Mouse (Mus musculus): ENCODE data around the gene 1700021F05Rik. TPM values are rescaled to one million over a fixed set of nuclear protein-coding genes. Genes with fewer than 3 reads are reported as not detected.

1700021F05Rik gene
- polyA plus RNA-seq, 1 experiment from 2014 or later = 84.7 TPM

DNA sequence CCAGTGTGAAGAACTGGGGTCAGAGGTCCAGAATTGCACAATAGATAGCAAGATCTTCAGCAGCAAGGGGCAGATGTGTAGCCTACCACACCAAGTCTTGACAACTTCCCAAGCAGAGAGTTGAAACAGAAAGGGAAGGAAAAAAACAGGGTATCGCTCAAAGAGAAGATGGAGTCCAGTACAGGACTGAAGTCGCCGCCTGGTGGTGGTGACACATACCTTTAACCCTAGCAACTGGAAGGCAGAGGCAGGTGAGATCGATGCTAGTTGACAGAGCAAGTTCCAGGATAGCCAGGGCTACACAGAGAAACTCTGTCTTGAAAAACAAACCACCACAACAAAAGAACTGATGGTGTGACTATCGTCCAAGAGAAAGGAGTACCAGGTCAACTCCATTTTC is 8.6 kb upstream of the 1700021F05Rik start:
- H3K36me3 ChIP-seq (ENCODE audit: insufficient read depth, low read length) = no peaks in the 10 kb centered on the region
- H3K27me3 ChIP-seq (ENCODE audit: insufficient read depth, low read length) = no peaks in the 10 kb centered on the region
- H3K9ac ChIP-seq (ENCODE audit: low read depth, low read length) = no peak overlapping the region
- TF ChIP-seq CTCF (IDR thresholded peaks at IDR 0.05; ENCODE audit: low read depth) = peak; percentile 50; the same call in 1 of the 2 replicates
- DNase-seq (ENCODE audit: low spot score) = no peak
- H3K4me1 ChIP-seq (replicated peaks; ENCODE audit: insufficient read depth, low read length) = no peaks in the 10 kb centered on the region
- ATAC-seq (replicated peaks; ENCODE audit: low FRiP score, low read depth) = no peak
- WGBS = 70% methylated on average over 5 of the region's 5 CpGs
- no peak overlapping the region for H3K4me2 ChIP-seq (ENCODE audit: low read length)
- H3K27ac ChIP-seq = no peak overlapping the region
- no peaks in the 10 kb centered on the region for H3K9me3 ChIP-seq (replicated peaks; ENCODE audit: low read length)
- no peak overlapping the region for H3K4me3 ChIP-seq (replicated peaks; ENCODE audit: low read depth, low read length)

DNA sequence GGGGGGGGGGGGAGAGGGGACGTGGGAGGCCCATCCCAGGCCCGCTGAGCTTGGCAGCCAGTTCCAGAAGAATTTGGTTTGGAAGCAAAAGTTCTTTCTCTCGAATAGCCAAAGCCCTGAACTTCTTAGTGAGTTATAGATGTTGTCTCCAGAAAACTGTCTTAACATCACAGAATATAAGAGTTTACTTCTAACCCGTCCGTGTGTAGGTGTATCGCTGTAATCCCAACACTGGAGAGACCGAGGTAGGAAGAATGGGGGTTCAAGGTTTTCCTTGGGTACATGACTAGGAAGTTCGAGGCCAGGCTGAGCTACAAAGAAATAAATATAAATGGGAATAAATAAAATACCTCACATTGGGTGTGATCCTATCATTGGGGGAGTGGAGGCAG is 355 bp upstream of the 1700021F05Rik start:
- no peak overlapping the region for H3K27ac ChIP-seq
- no peaks in the 10 kb centered on the region for H3K9me3 ChIP-seq (replicated peaks; ENCODE audit: low read length)
- 35% methylated on average over 7 of the region's 8 CpGs for WGBS
- H3K4me3 ChIP-seq (replicated peaks; ENCODE audit: low read depth, low read length) = peak overlapping the region; percentile 90; the same call in 1 of the 2 replicates
- H3K4me2 ChIP-seq (ENCODE audit: low read length) = peak overlapping the region; percentile 30
- H3K27me3 ChIP-seq (ENCODE audit: insufficient read depth, low read length) = no peaks in the 10 kb centered on the region
- H3K9ac ChIP-seq (ENCODE audit: low read depth, low read length) = no peak overlapping the region
- peaks cover 8% of the 10 kb centered on the region; the same call in 1 of the 2 replicates for H3K4me1 ChIP-seq (replicated peaks; ENCODE audit: insufficient read depth, low read length)
- ATAC-seq (replicated peaks; ENCODE audit: low FRiP score, low read depth) (peak; percentile 6; the same call in 1 of the 2 replicates), DNase-seq (ENCODE audit: low spot score) (no peak)
- no peaks in the 10 kb centered on the region for H3K36me3 ChIP-seq (ENCODE audit: insufficient read depth, low read length)
- TF ChIP-seq CTCF (IDR thresholded peaks at IDR 0.05; ENCODE audit: low read depth) = no peak

DNA sequence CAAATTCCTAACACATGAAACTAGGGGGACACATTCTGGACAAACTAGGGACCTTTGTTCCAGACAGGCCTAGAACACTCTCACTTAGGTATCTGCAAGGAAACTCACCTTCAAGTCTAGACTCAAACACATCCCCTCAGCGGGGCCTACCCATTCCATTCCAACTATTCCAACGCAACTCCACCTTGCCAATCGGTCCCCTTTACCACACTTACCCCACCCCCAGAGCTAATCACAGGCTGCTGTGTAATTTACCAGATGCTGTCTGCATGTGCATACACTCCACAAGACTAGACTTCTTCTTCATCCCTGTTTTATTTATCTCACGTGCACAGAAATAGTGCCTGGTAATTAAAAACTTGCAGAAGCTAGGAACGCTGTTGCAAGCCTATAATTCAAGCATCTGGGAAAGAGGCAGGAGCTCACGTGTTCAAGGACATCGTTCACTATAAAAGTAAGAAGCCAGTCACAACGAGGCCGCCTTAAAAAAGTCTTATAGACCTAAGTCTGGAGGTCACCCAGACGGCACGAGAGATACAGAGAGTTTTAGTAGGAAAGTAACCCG is 966 bp downstream of the 1700021F05Rik start:
- peaks cover 8% of the 10 kb centered on the region; the same call in 1 of the 2 replicates for H3K4me1 ChIP-seq (replicated peaks; ENCODE audit: insufficient read depth, low read length)
- no peak for TF ChIP-seq CTCF (IDR thresholded peaks at IDR 0.05; ENCODE audit: low read depth)
- H3K27ac ChIP-seq = peak overlapping the region; percentile 87
- no peaks in the 10 kb centered on the region for H3K36me3 ChIP-seq (ENCODE audit: insufficient read depth, low read length)
- no peak for DNase-seq (ENCODE audit: low spot score)
- peak overlapping the region; percentile 72 for H3K4me2 ChIP-seq (ENCODE audit: low read length)
- peak overlapping the region; percentile 90 for H3K4me3 ChIP-seq (replicated peaks; ENCODE audit: low read depth, low read length)
- ATAC-seq (replicated peaks; ENCODE audit: low FRiP score, low read depth) = no peak
- H3K9ac ChIP-seq (ENCODE audit: low read depth, low read length) = peak overlapping the region; percentile 87
- no peaks in the 10 kb centered on the region for H3K27me3 ChIP-seq (ENCODE audit: insufficient read depth, low read length)
- no peaks in the 10 kb centered on the region for H3K9me3 ChIP-seq (replicated peaks; ENCODE audit: low read length)
- 12% methylated on average over 12 of the region's 12 CpGs for WGBS

DNA sequence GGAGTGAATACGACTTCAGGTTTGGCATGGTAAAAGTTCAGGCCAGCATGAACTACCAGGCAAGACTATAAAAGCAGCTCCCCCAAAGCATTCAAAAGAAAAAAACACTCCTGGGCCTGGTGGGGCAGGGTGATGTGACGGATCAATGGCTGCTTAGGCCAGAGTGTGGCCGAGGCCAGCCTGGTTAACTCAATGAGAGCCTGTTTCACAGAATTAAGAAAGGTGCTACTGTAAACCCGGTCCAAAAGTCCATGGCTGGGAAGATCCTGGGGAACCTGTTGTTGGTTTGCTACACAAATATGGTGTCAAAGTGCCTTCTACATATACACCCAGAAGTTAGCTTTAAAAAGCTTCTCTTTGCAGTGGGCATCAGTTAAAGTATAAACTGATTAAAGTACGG is 2.0 kb downstream of the 1700021F05Rik start:
- Histone ChIP-seq H3K4me3 (replicated peaks; ENCODE audit: low read depth, low read length) (no peak overlapping the region), H3K9ac (ENCODE audit: low read depth, low read length) (no peak overlapping the region), H3K4me2 (ENCODE audit: low read length) (peak overlapping the region; percentile 72; the same call in 1 of the 2 replicates), H3K27ac (peak overlapping the region; percentile 40; the same call in 1 of the 2 replicates), H3K4me1 (replicated peaks; ENCODE audit: insufficient read depth, low read length) (peaks cover 8% of the 10 kb centered on the region; the same call in 1 of the 2 replicates), H3K9me3 (replicated peaks; ENCODE audit: low read length) (no peaks in the 10 kb centered on the region), H3K36me3 (ENCODE audit: insufficient read depth, low read length) (no peaks in the 10 kb centered on the region), H3K27me3 (ENCODE audit: insufficient read depth, low read length) (no peaks in the 10 kb centered on the region)
- ATAC-seq (replicated peaks; ENCODE audit: low FRiP score, low read depth) (no peak), DNase-seq (ENCODE audit: low spot score) (no peak)
- TF ChIP-seq CTCF (IDR thresholded peaks at IDR 0.05; ENCODE audit: low read depth) = no peak
- WGBS = 63% methylated on average over 5 of the region's 5 CpGs

DNA sequence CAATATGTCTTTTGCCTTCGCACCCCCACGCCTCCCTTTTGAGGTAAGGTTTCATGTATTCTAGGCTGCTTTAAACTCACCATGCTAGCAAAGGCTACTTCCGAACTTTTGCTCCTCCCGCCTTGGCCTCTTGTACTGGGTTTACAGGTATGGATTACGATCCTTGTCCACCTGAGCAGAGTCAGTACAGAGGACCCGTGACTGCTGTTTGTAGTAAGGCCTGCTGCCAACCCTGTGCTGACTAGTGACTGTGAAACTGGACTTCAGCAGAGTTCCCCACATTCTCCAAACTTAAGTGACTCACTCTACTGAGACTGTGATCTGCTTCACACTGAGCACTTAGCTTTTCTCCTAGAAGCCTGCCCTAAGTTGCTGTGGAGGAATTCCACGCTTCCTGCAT is 3.1 kb downstream of the 1700021F05Rik start:
- 76% methylated on average over 7 of the region's 7 CpGs for WGBS
- Histone ChIP-seq H3K4me2 (ENCODE audit: low read length) (no peak overlapping the region), H3K9ac (ENCODE audit: low read depth, low read length) (no peak overlapping the region), H3K4me3 (replicated peaks; ENCODE audit: low read depth, low read length) (no peak overlapping the region), H3K27me3 (ENCODE audit: insufficient read depth, low read length) (no peaks in the 10 kb centered on the region), H3K9me3 (replicated peaks; ENCODE audit: low read length) (no peaks in the 10 kb centered on the region), H3K4me1 (replicated peaks; ENCODE audit: insufficient read depth, low read length) (peaks cover 8% of the 10 kb centered on the region; the same call in 1 of the 2 replicates), H3K27ac (peak overlapping the region; percentile 48), H3K36me3 (ENCODE audit: insufficient read depth, low read length) (peaks cover under 1% of the 10 kb centered on the region; the same call in 1 of the 2 replicates)
- no peak for TF ChIP-seq CTCF (IDR thresholded peaks at IDR 0.05; ENCODE audit: low read depth)
- ATAC-seq (replicated peaks; ENCODE audit: low FRiP score, low read depth) (no peak), DNase-seq (ENCODE audit: low spot score) (peak; percentile 39)

DNA sequence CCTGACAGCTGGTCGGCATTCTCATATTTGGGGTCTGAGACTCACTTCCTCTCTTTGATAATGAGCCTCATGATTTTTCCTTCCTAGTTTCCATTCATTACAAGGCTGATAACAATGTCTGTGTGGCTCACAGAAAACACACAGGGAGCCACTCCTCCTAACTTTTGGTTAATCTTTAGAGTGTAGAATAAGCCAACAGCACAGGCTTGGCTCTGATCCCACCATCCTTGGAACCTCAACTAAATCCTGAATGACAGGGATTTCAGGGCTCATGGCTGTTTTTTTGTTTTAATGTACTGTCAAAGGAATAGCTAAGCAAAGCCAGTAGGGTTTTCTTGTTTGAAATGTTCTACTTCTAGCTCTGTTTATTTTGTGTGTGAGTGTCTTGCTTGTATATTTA is 6.4 kb downstream of the 1700021F05Rik start:
- WGBS = 62% methylated on average over 1 of the region's 1 CpGs
- Histone ChIP-seq H3K4me1 (replicated peaks; ENCODE audit: insufficient read depth, low read length) (0 out of 2 replicates have a peak, but pooled peaks cover 6% of the 10 kb centered on the region), H3K27me3 (ENCODE audit: insufficient read depth, low read length) (no peaks in the 10 kb centered on the region), H3K27ac (no peak overlapping the region), H3K9ac (ENCODE audit: low read depth, low read length) (no peak overlapping the region), H3K36me3 (ENCODE audit: insufficient read depth, low read length) (peaks cover 29% of the 10 kb centered on the region), H3K4me3 (replicated peaks; ENCODE audit: low read depth, low read length) (no peak overlapping the region), H3K4me2 (ENCODE audit: low read length) (no peak overlapping the region), H3K9me3 (replicated peaks; ENCODE audit: low read length) (no peaks in the 10 kb centered on the region)
- no peak for DNase-seq (ENCODE audit: low spot score)
- TF ChIP-seq CTCF (IDR thresholded peaks at IDR 0.05; ENCODE audit: low read depth) = no peak
- no peak for ATAC-seq (replicated peaks; ENCODE audit: low FRiP score, low read depth)
